Comparison of ENCODE assay signal across 13 mouse cellular contexts in genomic region chr2:181391022-181391421, GRCm38 (mm10).
"Had no signal": no experiment of that assay in that cellular context is flagged by ENCODE, and none has a peak within 500 bp of the region (broad histone marks: within the 10 kb centered on the region; RNA-seq: fewer than 3 reads in every experiment).

No protein-coding gene starts in this region.

- H3K27me3 ChIP-seq: liver, embryonic 13.5 days; lung, embryonic 15.5 days had no signal

- ATAC-seq: intestine, embryonic 16.5 days; liver, postnatal 0 days had no signal

- H3K9ac ChIP-seq: liver, embryonic 13.5 days; liver, postnatal 0 days; lung, embryonic 15.5 days had no signal

- H3K4me2 ChIP-seq: liver, embryonic 13.5 days; lung, embryonic 15.5 days had no signal

- H3K4me3 ChIP-seq: liver, embryonic 13.5 days; lung, embryonic 15.5 days had no signal

- H3K4me1 ChIP-seq: liver, embryonic 13.5 days had no signal

- H3K27ac ChIP-seq: kidney, postnatal 0 days; liver, embryonic 13.5 days; lung, embryonic 15.5 days had no signal

- DNase-seq: kidney, adult 8-10 months; kidney, postnatal 36 days; liver, embryonic 13.5 days; liver, postnatal 0 days; lung, postnatal 14 days; midbrain, embryonic 14.5 days; right cerebral cortex, adult 18-20 months; right cerebral cortex, postnatal 25 days; thymus, adult 18-20 months; thymus, postnatal 14 days had no signal

- H3K9me3 ChIP-seq: liver, embryonic 13.5 days; lung, embryonic 15.5 days had no signal
